Mouse (Mus musculus): ENCODE measurements at regions not wholly inside any gene's neighbourhood (a gene's known extent, or its start where the extent isn't known, plus 50 kb on each side); places are given as distances from the start of the nearest gene placed in this dataset.
A peak's percentile ranks its signal among the peaks of the same experiment; 100 is the strongest.

GRCm38 (mm10) chr16:53342153-53342552 is 888.3 kb upstream of the Alcam start:
- H3K4me1 ChIP-seq (ENCODE audit: control insufficient read depth in 1 of 2, insufficient read depth in 2 of 2), result peaks cover 0 to 15% of the 10 kb centered on the region in 2 experiments; a peak in 2 of 4 replicates
- no peaks in the 10 kb centered on the region for H3K36me3 ChIP-seq (replicated peaks in 1 of 2; ENCODE audit: control insufficient read depth in 1 of 2, insufficient read depth in 1 of 2, low read length in 1 of 2)
- H3K27ac ChIP-seq (ENCODE audit: insufficient read depth, low read depth), result no peak overlapping the region
- H3K9ac ChIP-seq (ENCODE audit: insufficient read depth, low read depth), result no peak overlapping the region
- TF ChIP-seq MAZ (IDR thresholded peaks at IDR 0.05; ENCODE audit: low read depth, low read length) (no peak), BHLHE40 (IDR thresholded peaks at IDR 0.05; ENCODE audit: low read depth, low read length) (no peak), UBTF (IDR thresholded peaks at IDR 0.05; ENCODE audit: low read depth, low read length) (no peak)
- dilution Hi-C loops (cut with MboI; ENCODE audit: extremely low pct_ligation_motif_present, extremely low pct_unique_long_range_greater_than_20kb, low sequenced_read_pairs), result no loop called here
- in situ Hi-C loops (cut with MboI; ENCODE audit: low pct_ligation_motif_present, low pct_unique_long_range_greater_than_20kb, low sequenced_read_pairs), result no loop called here
- no peak overlapping the region for H3K4me3 ChIP-seq (replicated peaks in 1 of 3; ENCODE audit: low read depth in 2 of 3, low read length in 2 of 3, poor library complexity in 1 of 3)
- H3K27me3 ChIP-seq (replicated peaks), result no peaks in the 10 kb centered on the region
- no peaks in the 10 kb centered on the region for H3K9me3 ChIP-seq (replicated peaks; ENCODE audit: low read length)
- no peaks in the 10 kb centered on the region for H3K79me2 ChIP-seq (replicated peaks; ENCODE audit: control insufficient read depth, extremely low read depth, insufficient read depth, poor library complexity, severe bottlenecking)
- H3K4me2 ChIP-seq (ENCODE audit: insufficient read depth, low read depth, poor library complexity, severe bottlenecking), result no peak overlapping the region
- no peak for DNase-seq (ENCODE audit: extremely low read depth)

- H3K27me3 ChIP-seq (replicated peaks), result no peaks in the 10 kb centered on the region
- H3K9me3 ChIP-seq (replicated peaks; ENCODE audit: low read length), result no peaks in the 10 kb centered on the region
- no peak overlapping the region for H3K4me2 ChIP-seq (ENCODE audit: insufficient read depth, low read depth, poor library complexity, severe bottlenecking)
- no peak overlapping the region for H3K27ac ChIP-seq (ENCODE audit: insufficient read depth, low read depth)
- no peaks in the 10 kb centered on the region for H3K4me1 ChIP-seq (ENCODE audit: control insufficient read depth in 1 of 2, insufficient read depth in 2 of 2)
- no peak overlapping the region for H3K4me3 ChIP-seq (replicated peaks in 1 of 3; ENCODE audit: low read depth in 2 of 3, low read length in 2 of 3, poor library complexity in 1 of 3)
- no peak overlapping the region for H3K9ac ChIP-seq (ENCODE audit: insufficient read depth, low read depth)
- no peaks in the 10 kb centered on the region for H3K36me3 ChIP-seq (replicated peaks in 1 of 2; ENCODE audit: control insufficient read depth in 1 of 2, insufficient read depth in 1 of 2, low read length in 1 of 2)
- in situ Hi-C loops (cut with MboI; ENCODE audit: low pct_ligation_motif_present, low pct_unique_long_range_greater_than_20kb, low sequenced_read_pairs), result no loop called here
- DNase-seq (ENCODE audit: extremely low read depth), result no peak
- H3K79me2 ChIP-seq (replicated peaks; ENCODE audit: control insufficient read depth, extremely low read depth, insufficient read depth, poor library complexity, severe bottlenecking), result no peaks in the 10 kb centered on the region
- no peak for TF ChIP-seq MAX (IDR thresholded peaks at IDR 0.05; ENCODE audit: low read length)
- no peak for TF ChIP-seq MAZ (IDR thresholded peaks at IDR 0.05; ENCODE audit: low read depth, low read length)
- no peak for TF ChIP-seq ZC3H11A (IDR thresholded peaks at IDR 0.05; ENCODE audit: low read depth, low read length)
- no peak for TF ChIP-seq E2F4 (IDR thresholded peaks at IDR 0.05; ENCODE audit: insufficient replicate concordance, low read depth, low read length)
- no peak for TF ChIP-seq USF1 (IDR thresholded peaks at IDR 0.05; ENCODE audit: low read depth, low read length)
- dilution Hi-C loops (cut with MboI; ENCODE audit: extremely low pct_ligation_motif_present, extremely low pct_unique_long_range_greater_than_20kb, low sequenced_read_pairs), result no loop called here
These were observed 872.5 kb upstream of the Alcam start for GRCm38 (mm10) chr16:53326353-53326752.

GRCm38 (mm10) chr16:53292081-53292480 is 838.2 kb upstream of the Alcam start:
- no peaks in the 10 kb centered on the region for H3K27me3 ChIP-seq (replicated peaks)
- no peak overlapping the region for H3K4me3 ChIP-seq (replicated peaks in 1 of 3; ENCODE audit: low read depth in 2 of 3, low read length in 2 of 3, poor library complexity in 1 of 3)
- H3K36me3 ChIP-seq (replicated peaks in 1 of 2; ENCODE audit: control insufficient read depth in 1 of 2, insufficient read depth in 1 of 2, low read length in 1 of 2), result no peaks in the 10 kb centered on the region
- peaks cover 0 to 8% of the 10 kb centered on the region in 2 experiments; a peak in 2 of 4 replicates for H3K4me1 ChIP-seq (ENCODE audit: control insufficient read depth in 1 of 2, insufficient read depth in 2 of 2)
- DNase-seq (ENCODE audit: extremely low read depth), result peak; percentile 6
- no peak overlapping the region for H3K9ac ChIP-seq (ENCODE audit: insufficient read depth, low read depth)
- H3K79me2 ChIP-seq (replicated peaks; ENCODE audit: control insufficient read depth, extremely low read depth, insufficient read depth, poor library complexity, severe bottlenecking), result no peaks in the 10 kb centered on the region
- in situ Hi-C loops (cut with MboI; ENCODE audit: low pct_ligation_motif_present, low pct_unique_long_range_greater_than_20kb, low sequenced_read_pairs), result no loop called here
- dilution Hi-C loops (cut with MboI; ENCODE audit: extremely low pct_ligation_motif_present, extremely low pct_unique_long_range_greater_than_20kb, low sequenced_read_pairs), result no loop called here
- no peak overlapping the region for H3K4me2 ChIP-seq (ENCODE audit: insufficient read depth, low read depth, poor library complexity, severe bottlenecking)
- TF ChIP-seq JUN (IDR thresholded peaks at IDR 0.05; ENCODE audit: insufficient read depth, low read depth, low read length) (no peak), BHLHE40 (IDR thresholded peaks at IDR 0.05; ENCODE audit: low read depth, low read length) (peak; percentile 45; the same call in 1 of the 2 replicates), MYC (IDR thresholded peaks at IDR 0.05; ENCODE audit: low read depth, low read length) (no peak)
- H3K9me3 ChIP-seq (replicated peaks; ENCODE audit: low read length), result no peaks in the 10 kb centered on the region
- H3K27ac ChIP-seq (ENCODE audit: insufficient read depth, low read depth), result no peak overlapping the region
